Mouse (Mus musculus): Measurements from ENCODE around the gene C330007P06Rik. TPM values are rescaled to one million over a fixed set of nuclear protein-coding genes. Genes with fewer than 3 reads are reported as not detected.

The C330007P06Rik gene
- total RNA-seq (2023), result 44.4 TPM

DNA sequence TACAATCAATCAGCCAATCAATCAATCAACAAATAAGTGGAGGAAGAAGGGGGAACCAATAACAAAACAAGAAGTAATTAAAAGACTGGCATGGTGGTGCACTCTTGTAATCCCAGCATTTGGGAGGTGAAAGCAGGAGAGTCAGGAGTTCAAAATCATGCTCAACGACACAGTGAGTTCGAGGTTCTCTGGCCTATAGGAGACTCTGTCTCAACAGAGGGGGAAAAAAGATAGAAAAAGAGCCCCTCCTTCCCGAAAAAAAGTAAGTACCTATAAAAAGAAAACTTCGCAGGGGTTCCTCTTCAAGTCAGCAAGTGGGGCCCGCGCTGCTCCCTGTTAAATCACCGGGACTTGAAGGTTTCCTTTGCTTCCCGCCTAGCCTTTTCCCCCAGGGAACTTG lies at the start of gene C330007P06Rik, which contains the start of gene Ube2a:
Gene C330007P06Rik, minus strand, starts transcription at position 347 of the 400 bp plus-strand sequence.
Gene Ube2a, plus strand, starts transcription at position 136 of the 400 bp plus-strand sequence.

GRCm38 (mm10) chrX:36902321-36903114 lies 28.6 kb upstream of the C330007P06Rik start, which contains the start of gene Nkrf:
Nkrf (minus strand) TSS chrX:36902899.

DNA sequence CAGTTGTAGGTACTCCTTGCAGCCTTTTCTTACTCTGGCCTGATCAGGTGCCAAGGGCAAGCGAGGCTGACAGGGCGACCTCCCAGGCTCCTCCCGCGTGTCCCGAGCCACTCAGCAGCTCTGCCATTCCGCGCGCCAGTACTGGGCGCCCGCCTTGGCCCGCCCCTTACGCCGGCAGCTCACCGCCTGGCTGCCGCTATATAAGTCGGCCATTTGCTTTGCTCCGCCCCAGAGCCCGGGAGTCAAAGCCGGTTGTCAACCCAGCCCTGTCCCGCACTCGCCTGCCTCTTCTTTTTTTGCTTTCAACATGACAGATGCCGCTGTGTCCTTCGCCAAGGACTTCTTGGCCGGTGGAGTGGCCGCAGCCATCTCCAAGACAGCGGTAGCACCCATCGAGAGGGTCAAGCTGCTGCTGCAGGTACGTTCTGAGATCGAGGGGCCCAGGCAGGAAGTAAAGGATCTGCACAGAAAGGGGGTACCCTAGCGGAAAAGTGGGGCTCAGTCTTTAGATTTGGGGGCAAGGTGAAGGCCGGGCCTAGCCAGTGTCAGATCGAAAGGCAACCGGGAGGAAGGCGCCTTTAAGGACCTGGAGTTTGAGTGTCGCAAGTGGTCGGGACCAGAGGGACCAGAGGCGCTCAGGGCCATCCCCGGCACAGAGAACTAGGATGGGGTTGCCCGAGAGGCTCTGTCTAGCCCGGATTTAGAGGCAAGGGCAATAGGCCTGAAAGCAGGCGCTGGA lies 78.3 kb downstream of the C330007P06Rik start, which contains the start of gene Slc25a5:
Gene Slc25a5, plus strand, starts transcription at position 228 of the 739 bp plus-strand sequence.

Other genes with a start within 250 kb of the C330007P06Rik start
- 2.1 TPM for gene Akap17b, start 228.7 kb downstream of the C330007P06Rik start, total RNA-seq (2023)
- not detected for gene Slc25a43, start 130.5 kb downstream of the C330007P06Rik start, total RNA-seq (2023)
- gene Slc25a5, start 78.5 kb downstream of the C330007P06Rik start, total RNA-seq (2023), result 286 TPM
- 65.4 TPM for gene Ube2a, start 211 bp downstream of the C330007P06Rik start, total RNA-seq (2023)
- gene Nkrf, start 28.8 kb upstream of the C330007P06Rik start, total RNA-seq (2023), result 14.2 TPM
- gene Sept6, start 117.7 kb upstream of the C330007P06Rik start, total RNA-seq (2023), result 137 TPM
- gene Sowahd, start 174.7 kb upstream of the C330007P06Rik start, total RNA-seq (2023), result not detected
- 1,596 TPM for gene Rpl39, start 211.3 kb upstream of the C330007P06Rik start, total RNA-seq (2023)
- gene Upf3b, start 236.2 kb upstream of the C330007P06Rik start, total RNA-seq (2023), result 27.6 TPM

All from CD4-positive naive resting alpha-beta T cell, adult 76 days (primary cell).